Mouse (Mus musculus) neural tube, embryonic 14.5 days (tissue): ENCODE measurements around the gene Ankrd53. TPM values are rescaled to one million over a fixed set of nuclear protein-coding genes. Genes with fewer than 3 reads are reported as not detected.

Source experiments
- ATAC-seq: fragments of 200-750 bp; cut with Nextera tagmentation; 2 replicates; pipeline ENCODE4 v1.8.0; 2017; ENCODE audit warnings: low read depth, mild to moderate bottlenecking, moderate TSS enrichment, moderate library complexity
- H3K27ac ChIP-seq: fragments of 300-500 bp; sonication (generic); 2 replicates; pipeline ENCODE4 v1.5.1; 2014; ENCODE audit warnings: low read depth, mild to moderate bottlenecking, control low read depth, low read length, moderate library complexity, mixed read lengths
- H3K27me3 ChIP-seq: fragments of 300-500 bp; sonication (generic); 2 replicates; pipeline ENCODE4 v1.6.1; 2014; ENCODE audit warnings: low read length; ENCODE audit not compliant: control insufficient read depth, insufficient read depth
- H3K36me3 ChIP-seq: fragments of 300-500 bp; sonication (generic); 2 replicates; pipeline ENCODE4 v1.6.1; 2014; ENCODE audit warnings: low read length, mixed read lengths; ENCODE audit not compliant: control insufficient read depth, insufficient read depth
- H3K4me1 ChIP-seq: fragments of 300-500 bp; sonication (generic); 2 replicates; pipeline ENCODE4 v1.6.1; 2014; ENCODE audit warnings: low read length; ENCODE audit not compliant: control insufficient read depth, insufficient read depth
- H3K4me2 ChIP-seq: fragments of 300-500 bp; sonication (generic); 2 replicates; pipeline ENCODE4 v1.6.1; 2014; ENCODE audit warnings: mild to moderate bottlenecking, low read depth, low read length, control low read depth
- H3K4me3 ChIP-seq: fragments of 300-500 bp; sonication (generic); 2 replicates; pipeline ENCODE4 v1.5.1; 2014; ENCODE audit warnings: low read depth, low read length, control low read depth, mixed read lengths
- H3K9ac ChIP-seq: fragments of 300-500 bp; sonication (generic); replicated peaks from 2 replicates; pipeline ENCODE4 v1.6.1; 2014; ENCODE audit warnings: low read depth, mild to moderate bottlenecking, control low read depth, low read length, mixed read lengths
- H3K9me3 ChIP-seq: fragments of 300-500 bp; sonication (generic); 2 replicates; pipeline ENCODE4 v1.6.1; 2016; ENCODE audit warnings: low read length; ENCODE audit not compliant: control insufficient read depth
- WGBS: fragments of 180-500 bp; shearing (Covaris S2); extraction: QIAGEN DNeasy Blood & Tissue Kit; methylation state at CpG from one replicate; pipeline ENCODE4 v1.1.7; 2014; 5-methylcytosine and 5-hydroxymethylcytosine counted together
- polyA plus RNA-seq: library from polyadenylated mRNA; unstranded; fragments of >200 nt; fragmentation: Nextera tagmentation; extraction: Ambion mirVana; gene quantifications from 2 replicates; pipeline ENCODE4 v1.2.1, GENCODE M21; 2014

The Ankrd53 gene
- polyA plus RNA-seq, 1 experiment from 2014 or later, result 0.24 TPM

DNA sequence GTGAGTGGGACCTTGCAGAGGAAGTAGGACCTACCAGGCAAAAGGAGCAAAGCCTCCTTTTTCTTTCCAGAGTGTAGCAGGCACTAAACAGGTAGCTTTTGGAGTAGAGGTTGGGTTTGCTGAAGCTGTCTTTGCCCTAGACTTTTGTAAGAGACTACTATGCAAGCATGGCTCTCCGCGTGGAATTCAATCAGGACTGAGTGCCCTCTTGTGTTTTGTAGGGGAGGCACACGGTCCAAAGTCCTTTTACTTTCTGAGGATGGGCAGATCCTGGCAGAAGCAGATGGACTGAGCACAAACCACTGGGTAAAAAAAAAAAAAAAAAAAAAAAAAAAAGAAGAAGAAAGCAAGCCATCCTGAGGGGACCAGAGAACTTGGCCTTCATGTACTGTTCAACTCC is 34.2 kb downstream of the Ankrd53 start:
- H3K27ac ChIP-seq, result no peak overlapping the region
- peaks cover 11% of the 10 kb centered on the region for H3K36me3 ChIP-seq
- H3K27me3 ChIP-seq, result no peaks in the 10 kb centered on the region
- H3K9ac ChIP-seq, result no peak overlapping the region
- WGBS, result 51% methylated on average over 3 of the region's 3 CpGs
- H3K4me3 ChIP-seq, result no peak overlapping the region
- H3K9me3 ChIP-seq, result no peaks in the 10 kb centered on the region
- no peak for ATAC-seq
- H3K4me1 ChIP-seq, result peaks cover 8% of the 10 kb centered on the region
- no peak overlapping the region for H3K4me2 ChIP-seq

DNA sequence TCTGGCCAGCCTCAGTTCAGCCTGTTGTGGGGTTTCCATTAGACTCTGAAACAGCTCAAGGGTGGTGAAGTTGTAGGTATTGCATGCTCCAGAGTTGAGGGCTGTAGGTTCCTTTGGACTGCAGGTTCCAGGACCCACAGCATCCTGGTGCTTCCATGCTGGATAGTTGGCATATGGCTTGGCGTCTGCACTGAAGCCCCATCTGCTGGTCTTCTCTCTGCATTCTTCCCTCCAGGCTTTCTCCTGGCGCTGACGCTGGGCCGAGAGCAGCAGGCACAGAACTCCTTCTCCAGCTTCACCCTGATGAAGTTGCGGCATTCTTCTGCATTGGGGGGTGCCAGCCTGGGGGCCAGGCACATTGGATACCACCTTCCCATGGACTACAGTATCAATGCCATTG is 39.6 kb downstream of the Ankrd53 start:
- Histone ChIP-seq H3K9me3 (no peaks in the 10 kb centered on the region), H3K36me3 (peaks cover 20% of the 10 kb centered on the region), H3K27ac (no peak overlapping the region), H3K9ac (no peak overlapping the region), H3K4me1 (no peaks in the 10 kb centered on the region), H3K4me2 (no peak overlapping the region), H3K4me3 (no peak overlapping the region), H3K27me3 (no peaks in the 10 kb centered on the region)
- 96% methylated on average over 5 of the region's 5 CpGs for WGBS
- ATAC-seq, result no peak

DNA sequence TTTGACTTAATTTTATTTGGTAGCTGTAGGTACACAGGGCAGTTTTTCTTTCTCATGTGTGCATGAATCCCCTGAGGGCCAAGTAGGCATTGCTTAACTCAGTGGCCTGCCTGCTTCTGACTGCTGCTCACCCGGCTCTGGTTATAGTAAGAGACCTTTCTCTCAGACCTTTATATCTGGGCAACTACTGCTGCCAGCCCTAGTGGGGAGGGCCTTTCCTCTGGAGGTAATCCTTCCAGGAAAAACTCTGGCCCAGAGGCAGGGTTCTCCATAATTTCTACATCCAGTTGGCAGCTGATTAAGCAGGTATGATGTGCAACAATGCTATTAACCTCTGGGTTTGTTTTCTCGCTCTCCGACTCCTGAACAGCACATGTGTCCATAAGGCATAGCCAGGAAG is 40.4 kb downstream of the Ankrd53 start:
- Histone ChIP-seq H3K9me3 (no peaks in the 10 kb centered on the region), H3K9ac (no peak overlapping the region), H3K4me3 (no peak overlapping the region), H3K27me3 (no peaks in the 10 kb centered on the region), H3K36me3 (peaks cover 20% of the 10 kb centered on the region), H3K4me2 (no peak overlapping the region), H3K27ac (no peak overlapping the region), H3K4me1 (no peaks in the 10 kb centered on the region)
- WGBS, result 91% methylated on average over 3 of the region's 3 CpGs
- no peak for ATAC-seq

DNA sequence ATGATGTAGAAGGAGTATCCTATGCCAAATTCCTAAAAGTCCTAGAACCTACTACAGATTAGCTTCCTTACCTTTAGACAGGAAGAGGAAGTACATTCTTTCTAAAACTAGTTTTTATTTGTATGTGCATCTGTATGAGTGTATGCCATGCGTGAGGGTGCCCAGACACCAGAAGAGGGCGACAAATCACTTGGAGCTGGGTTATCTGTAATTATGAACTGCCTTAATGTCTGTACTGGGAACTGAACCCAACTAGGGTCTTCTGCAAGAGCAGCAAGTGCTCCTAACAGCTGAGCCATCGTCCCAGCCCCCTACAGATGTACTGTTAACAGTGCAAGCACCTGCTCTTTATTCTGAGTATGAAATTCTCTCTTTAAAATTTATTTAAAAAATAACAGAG is 53.4 kb downstream of the Ankrd53 start:
- peaks cover 5% of the 10 kb centered on the region; the same call in 1 of the 2 replicates for H3K36me3 ChIP-seq

More for the DNA sequence above, 53.4 kb downstream of the Ankrd53 start:
- Histone ChIP-seq H3K4me3 (no peak overlapping the region), H3K4me2 (no peak overlapping the region), H3K27me3 (no peaks in the 10 kb centered on the region), H3K27ac (no peak overlapping the region), H3K4me1 (no peaks in the 10 kb centered on the region), H3K9ac (no peak overlapping the region), H3K9me3 (no peaks in the 10 kb centered on the region)
- WGBS, result 95% methylated on average over 3 of the region's 3 CpGs
- no peak for ATAC-seq

Other genes with a start within 250 kb of the Ankrd53 start
- 0.80 and 1.1 TPM in 2 replicates for gene Actg2, start 226.4 kb upstream of the Ankrd53 start, polyA plus RNA-seq
- gene Stambp, start 189.9 kb upstream of the Ankrd53 start, polyA plus RNA-seq, result 61.0 and 70.1 TPM in 2 replicates
- gene Clec4f, start 106.5 kb upstream of the Ankrd53 start, polyA plus RNA-seq, result 0.08 TPM in 1 of 2 replicates, not detected in the other
- not detected in 2 replicates for gene Cd207, start 84.8 kb upstream of the Ankrd53 start, polyA plus RNA-seq
- gene Vax2, start 51.4 kb upstream of the Ankrd53 start, polyA plus RNA-seq, result not detected in 2 replicates
- not detected in 2 replicates for gene Atp6v1b1, start 19.7 kb upstream of the Ankrd53 start, polyA plus RNA-seq
- 44.8 and 54.2 TPM in 2 replicates for gene Tex261, start 13.2 kb downstream of the Ankrd53 start, polyA plus RNA-seq
- 99.0 and 112 TPM in 2 replicates for gene Nagk, start 32.3 kb downstream of the Ankrd53 start, polyA plus RNA-seq
- 26.0 and 29.7 TPM in 2 replicates for gene Paip2b, start 69.1 kb downstream of the Ankrd53 start, polyA plus RNA-seq
- gene Zfp638, start 104.5 kb downstream of the Ankrd53 start, polyA plus RNA-seq, result 104 and 118 TPM in 2 replicates
- gene Dysf, start 245.9 kb downstream of the Ankrd53 start, polyA plus RNA-seq, result 2.1 and 5.4 TPM in 2 replicates